Mouse (Mus musculus) kidney, postnatal 36 days (tissue): ENCODE measurements around the gene Olfr1290.

Experiments used
- DNase-seq, 2 experiments: peaks; one replicate each; pipeline ENCODE4 v3.0.0; 2021 to 2022; ENCODE audit warnings: mixed read lengths in 2 of 2

Gene Olfr1290

GRCm38 (mm10) chr2:111493729-111494128, at the start of gene Olfr1290:
Gene Olfr1290, minus strand, starts transcription at chr2:111493829.
- DNase-seq, result no peak

- no peak for DNase-seq
Measured at GRCm38 (mm10) chr2:111540191-111540590, 46.6 kb upstream of the Olfr1290 start, which contains the start of gene Olfr1294. Gene Olfr1294, minus strand, starts transcription at chr2:111540291.

GRCm38 (mm10) chr2:111524903-111525302, 31.3 kb upstream of the Olfr1290 start, which contains the start of gene Olfr1293-ps:
Gene Olfr1293-ps, plus strand, starts transcription at chr2:111525203.
- no peak for DNase-seq

- no peak for DNase-seq
Measured at GRCm38 (mm10) chr2:111517451-111517850, 23.8 kb upstream of the Olfr1290 start.

GRCm38 (mm10) chr2:111496880-111497279, 3.3 kb upstream of the Olfr1290 start, which contains the start of gene Olfr1291-ps1:
Gene Olfr1291-ps1, plus strand, starts transcription at chr2:111497180.
- DNase-seq, result no peak

- DNase-seq, result no peak
Measured at GRCm38 (mm10) chr2:111480519-111480918, 13.1 kb downstream of the Olfr1290 start, which contains the start of gene Olfr1289. Gene Olfr1289, plus strand, starts transcription at chr2:111480819.

GRCm38 (mm10) chr2:111473801-111474200, 19.8 kb downstream of the Olfr1290 start, which contains the start of gene Olfr1288:
Gene Olfr1288, plus strand, starts transcription at chr2:111474101.
- no peak for DNase-seq

GRCm38 (mm10) chr2:111448842-111449241, 44.8 kb downstream of the Olfr1290 start, which contains the start of gene Olfr1287:
Gene Olfr1287, plus strand, starts transcription at chr2:111449142.
- no peak for DNase-seq
